Mouse (Mus musculus): ENCODE data around the gene Col24a1. TPM values are rescaled to one million over a fixed set of nuclear protein-coding genes. Genes with fewer than 3 reads are reported as not detected.

The Col24a1 gene
- polyA plus RNA-seq, 1 experiment: not detected

DNA sequence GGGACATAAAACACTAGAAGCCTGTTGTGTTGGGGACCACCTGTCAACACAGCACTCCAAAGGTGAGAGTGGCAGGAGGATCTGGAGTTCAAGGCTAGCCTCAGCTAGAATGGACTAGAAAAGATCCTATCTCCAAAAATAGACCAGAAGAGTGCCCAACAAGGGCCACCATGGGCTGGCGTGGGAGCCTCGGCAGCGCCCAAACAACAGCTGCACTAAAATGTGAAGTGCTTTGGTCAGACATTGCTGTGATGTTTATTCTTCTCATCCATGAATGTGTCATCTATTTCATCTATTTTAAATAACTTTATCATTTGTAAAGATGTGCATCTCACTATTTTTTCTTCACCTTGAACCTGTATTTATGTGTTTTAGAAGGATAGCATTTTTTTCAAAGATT, 122.1 kb downstream of the Col24a1 start:
- H3K27me3 ChIP-seq (ENCODE audit: control insufficient read depth, insufficient read depth, low read length): no peaks in the 10 kb centered on the region
- H3K36me3 ChIP-seq (ENCODE audit: control insufficient read depth, insufficient read depth, low read length): no peaks in the 10 kb centered on the region
- H3K4me1 ChIP-seq (ENCODE audit: control insufficient read depth, insufficient read depth, insufficient read length): no peaks in the 10 kb centered on the region
- no peak overlapping the region for H3K27ac ChIP-seq (ENCODE audit: insufficient read depth, low read length)
- 96% methylated on average over 3 of the region's 3 CpGs for WGBS
- no peak for DNase-seq (ENCODE audit: low read depth in 1 of 2, low spot score in 2 of 2)
- no peak overlapping the region for H3K4me3 ChIP-seq (ENCODE audit: extremely low read depth, insufficient read depth, insufficient read length)
- TF ChIP-seq CTCF (IDR thresholded peaks at IDR 0.05; ENCODE audit: extremely low read depth, insufficient read depth, insufficient read length, insufficient replicate concordance) (no peak), POLR2A (IDR thresholded peaks at IDR 0.05; ENCODE audit: low read depth, low read length) (no peak)

GRCm38 (mm10) chr3:145417809-145418208, 125.5 kb downstream of the Col24a1 start:
- TF ChIP-seq POLR2A (IDR thresholded peaks at IDR 0.05; ENCODE audit: low read depth, low read length) (no peak), CTCF (IDR thresholded peaks at IDR 0.05; ENCODE audit: extremely low read depth, insufficient read depth, insufficient read length, insufficient replicate concordance) (no peak)
- Histone ChIP-seq H3K36me3 (ENCODE audit: control insufficient read depth, insufficient read depth, low read length) (no peaks in the 10 kb centered on the region), H3K4me1 (ENCODE audit: control insufficient read depth, insufficient read depth, insufficient read length) (no peaks in the 10 kb centered on the region), H3K27ac (ENCODE audit: insufficient read depth, low read length) (no peak overlapping the region), H3K27me3 (ENCODE audit: control insufficient read depth, insufficient read depth, low read length) (no peaks in the 10 kb centered on the region), H3K4me3 (ENCODE audit: extremely low read depth, insufficient read depth, insufficient read length) (no peak overlapping the region)
- 85% methylated on average over 9 of the region's 9 CpGs for WGBS
- no peak for DNase-seq (ENCODE audit: low read depth in 1 of 2, low spot score in 2 of 2)

DNA sequence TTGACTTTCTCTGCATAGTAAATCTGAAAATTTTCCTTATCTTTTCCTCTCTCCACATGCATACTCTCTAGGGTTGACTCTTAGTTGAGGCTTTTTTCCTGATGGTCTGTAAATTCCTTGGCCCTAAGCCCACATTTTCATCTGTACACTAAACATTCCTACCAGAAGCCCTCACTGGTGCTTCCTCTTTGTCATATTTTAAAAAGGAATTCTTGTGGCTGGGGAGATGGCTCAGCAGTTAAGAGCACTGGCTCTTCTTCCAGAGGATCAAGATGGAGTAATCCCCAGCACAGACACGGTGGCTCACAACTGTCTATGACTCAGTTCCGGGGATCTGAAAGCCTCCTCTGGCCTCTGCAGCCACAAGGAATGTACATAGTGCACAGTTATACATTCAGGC, 128.1 kb downstream of the Col24a1 start:
- Histone ChIP-seq H3K4me3 (ENCODE audit: extremely low read depth, insufficient read depth, insufficient read length) (no peak overlapping the region), H3K4me1 (ENCODE audit: control insufficient read depth, insufficient read depth, insufficient read length) (no peaks in the 10 kb centered on the region), H3K36me3 (ENCODE audit: control insufficient read depth, insufficient read depth, low read length) (no peaks in the 10 kb centered on the region), H3K27ac (ENCODE audit: insufficient read depth, low read length) (no peak overlapping the region), H3K27me3 (ENCODE audit: control insufficient read depth, insufficient read depth, low read length) (no peaks in the 10 kb centered on the region)
- TF ChIP-seq POLR2A (IDR thresholded peaks at IDR 0.05; ENCODE audit: low read depth, low read length) (no peak), CTCF (IDR thresholded peaks at IDR 0.05; ENCODE audit: extremely low read depth, insufficient read depth, insufficient read length, insufficient replicate concordance) (no peak)
- WGBS: 85% methylated on average over 2 of the region's 2 CpGs
- DNase-seq (ENCODE audit: low read depth in 1 of 2, low spot score in 2 of 2): no peak

- Histone ChIP-seq H3K36me3 (ENCODE audit: control insufficient read depth, insufficient read depth, low read length) (no peaks in the 10 kb centered on the region), H3K4me3 (ENCODE audit: extremely low read depth, insufficient read depth, insufficient read length) (no peak overlapping the region), H3K27me3 (ENCODE audit: control insufficient read depth, insufficient read depth, low read length) (no peaks in the 10 kb centered on the region), H3K27ac (ENCODE audit: insufficient read depth, low read length) (no peak overlapping the region), H3K4me1 (ENCODE audit: control insufficient read depth, insufficient read depth, insufficient read length) (no peaks in the 10 kb centered on the region)
- no peak for DNase-seq (ENCODE audit: low read depth in 1 of 2, low spot score in 2 of 2)
- TF ChIP-seq POLR2A (IDR thresholded peaks at IDR 0.05; ENCODE audit: low read depth, low read length) (no peak), CTCF (IDR thresholded peaks at IDR 0.05; ENCODE audit: extremely low read depth, insufficient read depth, insufficient read length, insufficient replicate concordance) (no peak)
- WGBS: 54% methylated on average over 3 of the region's 3 CpGs
Observed at GRCm38 (mm10) chr3:145422044-145422443, 129.8 kb downstream of the Col24a1 start.

DNA sequence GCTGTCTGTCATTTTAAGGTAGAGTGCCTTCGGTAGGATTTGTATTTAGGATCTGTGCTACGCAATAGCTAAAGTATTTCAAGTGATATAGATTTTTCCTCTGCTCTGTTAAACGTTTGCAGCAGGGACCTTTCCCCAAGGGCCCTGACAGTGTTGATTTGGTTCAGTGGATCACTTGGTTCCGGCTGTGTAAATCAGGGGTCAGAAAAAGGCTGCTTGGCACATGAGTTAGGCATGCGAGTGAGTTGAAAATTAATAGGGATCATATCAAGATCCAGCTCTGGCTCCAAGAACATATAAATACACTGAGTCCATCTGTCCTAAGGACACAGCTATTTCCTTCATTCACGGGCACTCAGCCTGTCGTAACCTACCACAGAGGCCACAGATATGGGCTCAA, 146.1 kb downstream of the Col24a1 start:
- no peak overlapping the region for H3K27ac ChIP-seq (ENCODE audit: insufficient read depth, low read length)
- no peaks in the 10 kb centered on the region for H3K36me3 ChIP-seq (ENCODE audit: control insufficient read depth, insufficient read depth, low read length)
- no peak overlapping the region for H3K4me3 ChIP-seq (ENCODE audit: extremely low read depth, insufficient read depth, insufficient read length)
- TF ChIP-seq POLR2A (IDR thresholded peaks at IDR 0.05; ENCODE audit: low read depth, low read length): no peak
- no peak for TF ChIP-seq CTCF (IDR thresholded peaks at IDR 0.05; ENCODE audit: extremely low read depth, insufficient read depth, insufficient read length, insufficient replicate concordance)
- no peaks in the 10 kb centered on the region for H3K27me3 ChIP-seq (ENCODE audit: control insufficient read depth, insufficient read depth, low read length)
- no peaks in the 10 kb centered on the region for H3K4me1 ChIP-seq (ENCODE audit: control insufficient read depth, insufficient read depth, insufficient read length)
- no peak for DNase-seq (ENCODE audit: low read depth in 1 of 2, low spot score in 2 of 2)
- WGBS: 89% methylated on average over 7 of the region's 7 CpGs

DNA sequence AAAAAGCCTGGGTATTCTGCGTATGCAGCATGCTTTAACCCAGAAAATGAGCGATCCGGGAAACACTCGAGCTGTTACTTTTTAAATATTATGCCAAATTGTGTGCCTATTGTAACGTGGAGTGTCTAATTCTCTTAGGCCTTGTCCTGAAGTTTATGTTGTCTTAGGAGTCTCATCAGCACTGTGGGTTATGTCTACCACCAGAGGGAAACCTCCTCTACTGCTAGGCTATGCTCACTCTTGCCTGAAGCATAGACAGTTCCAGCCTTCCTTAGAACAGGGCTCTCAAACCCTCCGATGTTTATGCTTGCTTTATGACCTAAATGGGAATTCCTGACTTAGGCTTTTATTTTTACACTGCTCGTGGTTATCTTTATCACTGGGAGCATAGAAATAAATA, 146.8 kb downstream of the Col24a1 start:
- TF ChIP-seq CTCF (IDR thresholded peaks at IDR 0.05; ENCODE audit: extremely low read depth, insufficient read depth, insufficient read length, insufficient replicate concordance) (no peak), POLR2A (IDR thresholded peaks at IDR 0.05; ENCODE audit: low read depth, low read length) (no peak)
- Histone ChIP-seq H3K36me3 (ENCODE audit: control insufficient read depth, insufficient read depth, low read length) (no peaks in the 10 kb centered on the region), H3K4me1 (ENCODE audit: control insufficient read depth, insufficient read depth, insufficient read length) (no peaks in the 10 kb centered on the region), H3K27ac (ENCODE audit: insufficient read depth, low read length) (no peak overlapping the region), H3K27me3 (ENCODE audit: control insufficient read depth, insufficient read depth, low read length) (no peaks in the 10 kb centered on the region), H3K4me3 (ENCODE audit: extremely low read depth, insufficient read depth, insufficient read length) (no peak overlapping the region)
- WGBS: 91% methylated on average over 7 of the region's 7 CpGs
- DNase-seq (ENCODE audit: low read depth in 1 of 2, low spot score in 2 of 2): no peak

GRCm38 (mm10) chr3:145440993-145441392, 148.7 kb downstream of the Col24a1 start:
- Histone ChIP-seq H3K27ac (ENCODE audit: insufficient read depth, low read length) (no peak overlapping the region), H3K27me3 (ENCODE audit: control insufficient read depth, insufficient read depth, low read length) (no peaks in the 10 kb centered on the region), H3K4me1 (ENCODE audit: control insufficient read depth, insufficient read depth, insufficient read length) (no peaks in the 10 kb centered on the region), H3K4me3 (ENCODE audit: extremely low read depth, insufficient read depth, insufficient read length) (no peak overlapping the region), H3K36me3 (ENCODE audit: control insufficient read depth, insufficient read depth, low read length) (no peaks in the 10 kb centered on the region)
- DNase-seq (ENCODE audit: low read depth in 1 of 2, low spot score in 2 of 2): no peak
- WGBS: 73% methylated on average over 1 of the region's 1 CpGs
- TF ChIP-seq POLR2A (IDR thresholded peaks at IDR 0.05; ENCODE audit: low read depth, low read length): no peak
- TF ChIP-seq CTCF (IDR thresholded peaks at IDR 0.05; ENCODE audit: extremely low read depth, insufficient read depth, insufficient read length, insufficient replicate concordance): no peak

Measured in spleen, adult 2 months (tissue).